Mouse (Mus musculus): ENCODE measurements around the gene Smr2.
"Not testable (repeated sequence)": the region's sequence is repeated elsewhere in the genome, so short reads cannot be mapped to it uniquely, and the experiment has no call there.

Gene Smr2

GRCm38 (mm10) chr5:88086256-88086655 is at the start of gene Smr2:
Gene Smr2 (plus strand): TSS chr5:88086556.
- not testable (repeated sequence) for DNase-seq

DNA sequence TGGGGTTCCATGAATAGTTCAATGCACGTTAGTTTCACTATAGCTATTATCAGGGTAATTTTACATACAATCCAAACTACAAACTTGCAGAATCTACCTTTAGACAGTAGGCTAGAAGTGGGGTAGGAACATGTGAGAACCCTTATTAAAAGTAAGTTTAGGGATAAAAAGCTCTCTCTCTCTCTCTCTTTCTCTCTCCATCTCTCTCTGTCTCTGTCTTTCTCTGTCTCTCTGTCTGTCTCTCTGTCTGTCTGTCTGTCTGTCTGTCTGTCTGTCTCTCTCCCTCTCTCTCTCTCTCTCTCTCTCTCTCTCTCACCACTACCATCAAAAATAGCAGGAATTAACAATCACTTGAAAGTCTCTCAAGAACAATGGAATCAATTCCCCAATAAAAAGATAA is 25.1 kb downstream of the Smr2 start, which contains the start of gene Gm11116:
TSS of gene Gm11116 (minus strand) at position 101 of the 400 bp plus-strand sequence.
- no peak for DNase-seq

DNA sequence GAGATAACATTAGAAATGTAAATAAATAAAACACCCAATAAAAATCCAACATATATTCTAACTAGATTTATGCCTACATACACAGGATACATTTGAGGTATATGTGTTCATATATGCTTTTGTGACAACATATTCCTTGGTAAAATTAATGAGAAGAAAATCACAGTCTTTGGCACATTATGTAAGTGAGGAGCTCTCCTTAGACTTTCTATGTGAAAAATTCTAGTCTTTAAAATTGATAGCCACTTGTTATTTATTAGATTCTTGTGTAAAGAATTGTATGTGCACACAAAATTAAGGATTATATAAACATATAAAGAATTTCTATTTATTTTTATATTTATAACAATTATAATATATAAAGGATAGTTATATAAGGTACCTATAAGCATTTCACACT is 67.6 kb downstream of the Smr2 start, which contains the start of gene Gm11115:
TSS of gene Gm11115 (minus strand) at position 101 of the 400 bp plus-strand sequence.
- DNase-seq, result no peak

Data from heart, adult 11 months (tissue).